ENCODE assay signal across 11 mouse cellular contexts in genomic region chr9:118684343-118684742, GRCm38 (mm10).
DNase-seq lines count a peak whose midpoint lies in the region; ATAC-seq and TF ChIP-seq lines count a peak whose summit lies in the region.
"Had no signal": no experiment of that assay in that cellular context is flagged by ENCODE, and none has a peak within 500 bp of the region (broad histone marks: within the 10 kb centered on the region; RNA-seq: fewer than 3 reads in every experiment).

No protein-coding gene starts in this region.

- H3K27ac ChIP-seq in forebrain, embryonic 15.5 days (replicated peaks): no peak overlapping the region
- no peak overlapping the region for H3K27ac ChIP-seq in forebrain, embryonic 12.5 days
- no peak overlapping the region for H3K27ac ChIP-seq in lung, embryonic 14.5 days (ENCODE audit: low read depth)
- H3K27ac ChIP-seq: limb, embryonic 15.5 days had no signal

- 0 out of 2 replicates have a peak, but pooled peaks have one; percentile 29 for ATAC-seq in forebrain, embryonic 15.5 days (replicated peaks)
- ATAC-seq in forebrain, embryonic 12.5 days (ENCODE audit: low FRiP score): no peak
- ATAC-seq in lung, embryonic 14.5 days (ENCODE audit: insufficient read depth): no peak
- ATAC-seq in common myeloid progenitor, adult 5-6 weeks (replicated peaks; ENCODE audit: low read depth, poor library complexity, severe bottlenecking): peak; percentile 73

- peaks cover 7% of the 10 kb centered on the region; the same call in 1 of the 2 replicates for H3K4me1 ChIP-seq in forebrain, embryonic 15.5 days
- H3K4me1 ChIP-seq in forebrain, embryonic 12.5 days: peaks cover 6% of the 10 kb centered on the region; the same call in 1 of the 2 replicates
- peaks cover 18% of the 10 kb centered on the region; the same call in 1 of the 2 replicates for H3K4me1 ChIP-seq in lung, embryonic 14.5 days (ENCODE audit: insufficient read depth)

- H3K4me3 ChIP-seq in forebrain, embryonic 15.5 days: no peak overlapping the region
- H3K4me3 ChIP-seq in forebrain, embryonic 12.5 days (replicated peaks): no peak overlapping the region
- no peak overlapping the region for H3K4me3 ChIP-seq in lung, embryonic 14.5 days (ENCODE audit: low read depth, low read length)
- H3K4me3 ChIP-seq: limb, embryonic 15.5 days had no signal

- peak; percentile 47 for TF ChIP-seq CTCF in lung, embryonic 14.5 days (IDR thresholded peaks at IDR 0.05; ENCODE audit: low read depth)

- WGBS in forebrain, embryonic 15.5 days: 93% methylated on average over 9 of the region's 9 CpGs
- WGBS in forebrain, embryonic 12.5 days: 93% methylated on average over 9 of the region's 9 CpGs
- 91% methylated on average over 9 of the region's 9 CpGs for WGBS in lung, embryonic 14.5 days

- H3K9ac ChIP-seq in forebrain, embryonic 15.5 days (replicated peaks): no peak overlapping the region
- no peak overlapping the region for H3K9ac ChIP-seq in forebrain, embryonic 12.5 days
- H3K9ac ChIP-seq in lung, embryonic 14.5 days: no peak overlapping the region
- H3K9ac ChIP-seq: limb, embryonic 15.5 days had no signal

- DNase-seq in lung, embryonic 14.5 days: peak; percentile 53
- DNase-seq in lung, adult 18-20 months: no peak
- DNase-seq in thymus, postnatal 0 days (ENCODE audit: low spot score): peak; percentile 67
- no peak for DNase-seq in adrenal gland, postnatal 25 days
- no peak for DNase-seq in right cerebral cortex, postnatal 36 days (ENCODE audit: low spot score in 2 of 2)
- DNase-seq: cerebellum, postnatal 25 days; heart, postnatal 10 days had no signal

- no peak overlapping the region for H3K4me2 ChIP-seq in forebrain, embryonic 15.5 days (replicated peaks)
- H3K4me2 ChIP-seq in forebrain, embryonic 12.5 days: no peak overlapping the region
- no peak overlapping the region for H3K4me2 ChIP-seq in lung, embryonic 14.5 days
- H3K4me2 ChIP-seq: limb, embryonic 15.5 days had no signal

- no peaks in the 10 kb centered on the region for H3K36me3 ChIP-seq in forebrain, embryonic 15.5 days
- H3K36me3 ChIP-seq in forebrain, embryonic 12.5 days (replicated peaks): no peaks in the 10 kb centered on the region
- 0 out of 2 replicates have a peak, but pooled peaks cover 8% of the 10 kb centered on the region for H3K36me3 ChIP-seq in lung, embryonic 14.5 days (ENCODE audit: insufficient read depth)

- no peaks in the 10 kb centered on the region for H3K9me3 ChIP-seq in forebrain, embryonic 15.5 days
- no peaks in the 10 kb centered on the region for H3K9me3 ChIP-seq in forebrain, embryonic 12.5 days
- H3K9me3 ChIP-seq in lung, embryonic 14.5 days (ENCODE audit: low read depth, low read length): no peaks in the 10 kb centered on the region
- H3K9me3 ChIP-seq: limb, embryonic 15.5 days had no signal

- H3K27me3 ChIP-seq in forebrain, embryonic 15.5 days: no peaks in the 10 kb centered on the region
- H3K27me3 ChIP-seq in forebrain, embryonic 12.5 days: no peaks in the 10 kb centered on the region
- H3K27me3 ChIP-seq in lung, embryonic 14.5 days (ENCODE audit: insufficient read depth, low read length): no peaks in the 10 kb centered on the region

Comparison
In these comparisons a context has a peak if more than half of its experiments do, and no peak if none do; other contexts are left out.
1. ATAC-seq: peak in forebrain, embryonic 15.5 days (single experiment) and common myeloid progenitor, adult 5-6 weeks (single experiment); none in forebrain, embryonic 12.5 days (single experiment) and lung, embryonic 14.5 days (single experiment).
2. DNase-seq: peak in lung, embryonic 14.5 days (single experiment) and thymus, postnatal 0 days (single experiment); none in lung, adult 18-20 months (0 of 2), adrenal gland, postnatal 25 days (single experiment) and right cerebral cortex, postnatal 36 days (0 of 2).